Mouse (Mus musculus): ENCODE data around the gene Dph5. TPM values are rescaled to one million over a fixed set of nuclear protein-coding genes. Genes with fewer than 3 reads are reported as not detected.

The Dph5 gene
- total RNA-seq, 2 experiments from 2014 or later: 12.3 to 13.5 TPM

Small RNA genes lying within 50 kb of the gene (microRNA-seq; reads per million reads assigned to microRNA genes)
- 0 reads per million in 2 experiments for gene Mir669n

Other genes with a start within 250 kb of the Dph5 start
- gene S1pr1, start 172.8 kb upstream of the Dph5 start, total RNA-seq (2021): 10 to 100 TPM; 61.7 to 62.3 TPM
- 10 to 100 TPM; 24.0 to 30.6 TPM for gene Slc30a7, start 119.6 kb downstream of the Dph5 start, total RNA-seq (2021)
- 10 to 100 TPM; 48.6 to 48.8 TPM for gene Extl2, start 119.6 kb downstream of the Dph5 start, total RNA-seq (2021)
- gene Vcam1, start 241.9 kb downstream of the Dph5 start, total RNA-seq (2021): 10 to 100 TPM; 50.3 to 51.7 TPM